Mouse (Mus musculus): ENCODE measurements at regions not wholly inside any gene's neighbourhood (a gene's known extent, or its start where the extent isn't known, plus 50 kb on each side); places are given as distances from the start of the nearest gene placed in this dataset.

GRCm38 (mm10) chr12:107111908-107112770 is 376.3 kb upstream of the 3110018I06Rik start:
- TF ChIP-seq ZC3H11A (IDR thresholded peaks at IDR 0.05; ENCODE audit: borderline replicate concordance, low read depth, low read length), result no peak
- in situ Hi-C loops (cut with MboI; ENCODE audit: low sequenced_read_pairs in 2 of 2, unreplicated experiment in 2 of 2), result no loop called here
- Histone ChIP-seq H3K36me3 (ENCODE audit: control insufficient read depth, insufficient read depth, low read length, poor library complexity, severe bottlenecking) (no peaks in the 10 kb centered on the region), H3K4me1 (ENCODE audit: control insufficient read depth in 2 of 2, insufficient read depth in 2 of 2, low read length in 2 of 2, poor library complexity in 1 of 2) (no peaks in the 10 kb centered on the region), H3K4me3 (ENCODE audit: insufficient read depth in 1 of 2, low read depth in 1 of 2, low read length in 2 of 2, poor library complexity in 1 of 2, severe bottlenecking in 1 of 2) (no peak overlapping the region), H3K9me3 (ENCODE audit: control insufficient read depth, insufficient read depth, low read depth, low read length) (no peaks in the 10 kb centered on the region), H3K27ac (ENCODE audit: insufficient read depth, low read depth, low read length, poor library complexity, severe bottlenecking) (no peak overlapping the region), H3K9ac (ENCODE audit: insufficient read depth, low read depth, low read length, poor library complexity, severe bottlenecking) (no peak overlapping the region)
- DNase-seq (ENCODE audit: low read depth, low spot score), result no peak

GRCm38 (mm10) chr12:107118364-107118763 is 370.1 kb upstream of the 3110018I06Rik start:
- in situ Hi-C loops (cut with MboI; ENCODE audit: low sequenced_read_pairs in 2 of 2, unreplicated experiment in 2 of 2), result no loop called here
- H3K9me3 ChIP-seq (ENCODE audit: control insufficient read depth, insufficient read depth, low read depth, low read length), result no peaks in the 10 kb centered on the region
- TF ChIP-seq HCFC1 (IDR thresholded peaks at IDR 0.05; ENCODE audit: borderline replicate concordance, insufficient read depth, low read length) (no peak), CHD2 (IDR thresholded peaks at IDR 0.05; ENCODE audit: low read depth, low read length) (no peak), ZC3H11A (IDR thresholded peaks at IDR 0.05; ENCODE audit: borderline replicate concordance, low read depth, low read length) (no peak), MAFK (IDR thresholded peaks at IDR 0.05; ENCODE audit: insufficient read depth, low read depth, low read length) (no peak), ZNF384 (IDR thresholded peaks at IDR 0.05; ENCODE audit: low read depth, low read length) (no peak)
- H3K4me1 ChIP-seq (ENCODE audit: control insufficient read depth in 2 of 2, insufficient read depth in 2 of 2, low read length in 2 of 2, poor library complexity in 1 of 2), result no peaks in the 10 kb centered on the region
- DNase-seq (ENCODE audit: low read depth, low spot score), result no peak
- H3K27ac ChIP-seq (ENCODE audit: insufficient read depth, low read depth, low read length, poor library complexity, severe bottlenecking), result no peak overlapping the region
- no peak overlapping the region for H3K9ac ChIP-seq (ENCODE audit: insufficient read depth, low read depth, low read length, poor library complexity, severe bottlenecking)
- H3K36me3 ChIP-seq (ENCODE audit: control insufficient read depth, insufficient read depth, low read length, poor library complexity, severe bottlenecking), result no peaks in the 10 kb centered on the region
- no peak overlapping the region for H3K4me3 ChIP-seq (ENCODE audit: insufficient read depth in 1 of 2, low read depth in 1 of 2, low read length in 2 of 2, poor library complexity in 1 of 2, severe bottlenecking in 1 of 2)

- TF ChIP-seq HCFC1 (IDR thresholded peaks at IDR 0.05; ENCODE audit: borderline replicate concordance, insufficient read depth, low read length) (no peak), ZC3H11A (IDR thresholded peaks at IDR 0.05; ENCODE audit: borderline replicate concordance, low read depth, low read length) (no peak), CHD2 (IDR thresholded peaks at IDR 0.05; ENCODE audit: low read depth, low read length) (no peak), ZNF384 (IDR thresholded peaks at IDR 0.05; ENCODE audit: low read depth, low read length) (no peak), MAFK (IDR thresholded peaks at IDR 0.05; ENCODE audit: insufficient read depth, low read depth, low read length) (no peak)
- H3K27ac ChIP-seq (ENCODE audit: insufficient read depth, low read depth, low read length, poor library complexity, severe bottlenecking), result no peak overlapping the region
- no peak overlapping the region for H3K9ac ChIP-seq (ENCODE audit: insufficient read depth, low read depth, low read length, poor library complexity, severe bottlenecking)
- in situ Hi-C loops (cut with MboI; ENCODE audit: low sequenced_read_pairs in 2 of 2, unreplicated experiment in 2 of 2), result no loop called here
- DNase-seq (ENCODE audit: low read depth, low spot score), result no peak
- H3K36me3 ChIP-seq (ENCODE audit: control insufficient read depth, insufficient read depth, low read length, poor library complexity, severe bottlenecking), result no peaks in the 10 kb centered on the region
- H3K4me1 ChIP-seq (ENCODE audit: control insufficient read depth in 2 of 2, insufficient read depth in 2 of 2, low read length in 2 of 2, poor library complexity in 1 of 2), result no peaks in the 10 kb centered on the region
- H3K9me3 ChIP-seq (ENCODE audit: control insufficient read depth, insufficient read depth, low read depth, low read length), result no peaks in the 10 kb centered on the region
- no peak overlapping the region for H3K4me3 ChIP-seq (ENCODE audit: insufficient read depth in 1 of 2, low read depth in 1 of 2, low read length in 2 of 2, poor library complexity in 1 of 2, severe bottlenecking in 1 of 2)
Measured at GRCm38 (mm10) chr12:107119076-107119475, 369.4 kb upstream of the 3110018I06Rik start.

GRCm38 (mm10) chr12:107120486-107121186 is 367.8 kb upstream of the 3110018I06Rik start:
- Histone ChIP-seq H3K27ac (ENCODE audit: insufficient read depth, low read depth, low read length, poor library complexity, severe bottlenecking) (no peak overlapping the region), H3K4me3 (ENCODE audit: insufficient read depth in 1 of 2, low read depth in 1 of 2, low read length in 2 of 2, poor library complexity in 1 of 2, severe bottlenecking in 1 of 2) (no peak overlapping the region), H3K9ac (ENCODE audit: insufficient read depth, low read depth, low read length, poor library complexity, severe bottlenecking) (no peak overlapping the region), H3K4me1 (ENCODE audit: control insufficient read depth in 2 of 2, insufficient read depth in 2 of 2, low read length in 2 of 2, poor library complexity in 1 of 2) (no peaks in the 10 kb centered on the region), H3K36me3 (ENCODE audit: control insufficient read depth, insufficient read depth, low read length, poor library complexity, severe bottlenecking) (no peaks in the 10 kb centered on the region), H3K9me3 (ENCODE audit: control insufficient read depth, insufficient read depth, low read depth, low read length) (no peaks in the 10 kb centered on the region)
- in situ Hi-C loops (cut with MboI; ENCODE audit: low sequenced_read_pairs in 2 of 2, unreplicated experiment in 2 of 2), result no loop called here
- DNase-seq (ENCODE audit: low read depth, low spot score), result no peak
- TF ChIP-seq CHD2 (IDR thresholded peaks at IDR 0.05; ENCODE audit: low read depth, low read length) (no peak), ZC3H11A (IDR thresholded peaks at IDR 0.05; ENCODE audit: borderline replicate concordance, low read depth, low read length) (no peak), HCFC1 (IDR thresholded peaks at IDR 0.05; ENCODE audit: borderline replicate concordance, insufficient read depth, low read length) (no peak), MAFK (IDR thresholded peaks at IDR 0.05; ENCODE audit: insufficient read depth, low read depth, low read length) (no peak), ZNF384 (IDR thresholded peaks at IDR 0.05; ENCODE audit: low read depth, low read length) (no peak)

Measured in ES-E14 (cell line).